Mouse (Mus musculus) neural tube, embryonic 15.5 days (tissue): ENCODE results near the gene Obsl1. TPM values are rescaled to one million over a fixed set of nuclear protein-coding genes. Genes with fewer than 3 reads are reported as not detected.

Experiments used
- ATAC-seq: fragments of 200-750 bp; cut with Nextera tagmentation; 2 replicates; pipeline ENCODE4 v1.8.0; 2017; ENCODE audit warnings: mild to moderate bottlenecking, moderate TSS enrichment, moderate library complexity; ENCODE audit not compliant: low FRiP score
- H3K27ac ChIP-seq: fragments of 300-500 bp; sonication (generic); replicated peaks from 2 replicates; pipeline ENCODE4 v1.5.1; 2015; ENCODE audit warnings: mild to moderate bottlenecking, inconsistent platforms
- H3K27me3 ChIP-seq: fragments of 300-500 bp; sonication (generic); replicated peaks from 2 replicates; pipeline ENCODE4 v1.6.1; 2015; ENCODE audit warnings: inconsistent platforms
- H3K36me3 ChIP-seq: fragments of 300-500 bp; sonication (generic); 2 replicates; pipeline ENCODE4 v1.6.1; 2015; ENCODE audit warnings: inconsistent platforms
- H3K4me1 ChIP-seq: fragments of 300-500 bp; sonication (generic); 2 replicates; pipeline ENCODE4 v1.6.1; 2015; ENCODE audit warnings: inconsistent platforms
- H3K4me2 ChIP-seq: fragments of 300-500 bp; sonication (generic); 2 replicates; pipeline ENCODE4 v1.6.1; 2015; ENCODE audit warnings: inconsistent platforms, mild to moderate bottlenecking, moderate library complexity
- H3K4me3 ChIP-seq: fragments of 300-500 bp; sonication (generic); replicated peaks from 2 replicates; pipeline ENCODE4 v1.5.1; 2015; ENCODE audit warnings: mild to moderate bottlenecking, inconsistent platforms
- H3K9ac ChIP-seq: fragments of 300-500 bp; sonication (generic); replicated peaks from 2 replicates; pipeline ENCODE4 v1.6.1; 2015; ENCODE audit warnings: mild to moderate bottlenecking, inconsistent platforms
- H3K9me3 ChIP-seq: fragments of 300-500 bp; sonication (generic); replicated peaks from 2 replicates; pipeline ENCODE4 v1.6.1; 2016; ENCODE audit warnings: inconsistent platforms
- WGBS: fragments of 180-500 bp; shearing (Covaris S2); methylation state at CpG from one replicate; pipeline ENCODE4 v1.1.7; 2015; ENCODE audit warnings: mixed read lengths; 5-methylcytosine and 5-hydroxymethylcytosine counted together
- polyA plus RNA-seq: library from polyadenylated mRNA; unstranded; fragments of >200 nt; fragmentation: Nextera tagmentation; extraction: Ambion mirVana; gene quantifications from 2 replicates; pipeline ENCODE4 v1.2.1, GENCODE M21; 2015

The Obsl1 gene
- polyA plus RNA-seq, 1 experiment from 2014 or later = 33.1 TPM

- no peak for ATAC-seq
- H3K4me1 ChIP-seq = peaks cover 51% of the 10 kb centered on the region
- WGBS = 83% methylated on average over 7 of the region's 7 CpGs
- H3K4me3 ChIP-seq = no peak overlapping the region
- no peak overlapping the region for H3K9ac ChIP-seq
- H3K27ac ChIP-seq = no peak overlapping the region
- H3K9me3 ChIP-seq = no peaks in the 10 kb centered on the region
- H3K36me3 ChIP-seq = no peaks in the 10 kb centered on the region
- no peaks in the 10 kb centered on the region for H3K27me3 ChIP-seq
- H3K4me2 ChIP-seq = no peak overlapping the region
Observed at GRCm38 (mm10) chr1:75440661-75441060, 65.6 kb downstream of the Obsl1 start.

- H3K4me1 ChIP-seq = peaks cover 35% of the 10 kb centered on the region
- H3K27ac ChIP-seq = no peak overlapping the region
- 82% methylated on average over 8 of the region's 9 CpGs for WGBS
- no peak for ATAC-seq
- H3K36me3 ChIP-seq = no peaks in the 10 kb centered on the region
- no peak overlapping the region for H3K4me3 ChIP-seq
- no peaks in the 10 kb centered on the region for H3K9me3 ChIP-seq
- no peak overlapping the region for H3K9ac ChIP-seq
- H3K4me2 ChIP-seq = no peak overlapping the region
- no peaks in the 10 kb centered on the region for H3K27me3 ChIP-seq
Observed at GRCm38 (mm10) chr1:75438782-75439181, 67.5 kb downstream of the Obsl1 start.

GRCm38 (mm10) chr1:75435475-75436328 lies 70.5 kb downstream of the Obsl1 start, which contains the start of gene Gmppa:
Gene Gmppa, plus strand, starts transcription at chr1:75435930.
- Histone ChIP-seq H3K4me2 (peak within 1 kb of the TSS; percentile 68), H3K9me3 (no peaks in the 10 kb centered on the region), H3K9ac (peak within 1 kb of the TSS; percentile 62), H3K27me3 (peaks cover 11% of the 10 kb centered on the region; the same call in 1 of the 2 replicates), H3K27ac (peak within 1 kb of the TSS; percentile 78), H3K36me3 (no peaks in the 10 kb centered on the region; the same call in 1 of the 2 replicates), H3K4me3 (peak within 1 kb of the TSS; percentile 59), H3K4me1 (peaks cover 15% of the 10 kb centered on the region)
- ATAC-seq = peak; percentile 86
- WGBS = 7% methylated on average over 28 of the region's 28 CpGs

Other genes with a start within 250 kb of the Obsl1 start
- 25.6 and 32.4 TPM in 2 replicates for gene Ptprn, start 241.9 kb downstream of the Obsl1 start, polyA plus RNA-seq
- gene Resp18, start 228.0 kb downstream of the Obsl1 start, polyA plus RNA-seq = 241 and 302 TPM in 2 replicates
- 145 and 154 TPM in 2 replicates for gene Dnpep, start 188.5 kb downstream of the Obsl1 start, polyA plus RNA-seq
- gene Des, start 146.1 kb downstream of the Obsl1 start, polyA plus RNA-seq = 10.9 and 16.0 TPM in 2 replicates
- 20.1 and 21.7 TPM in 2 replicates for gene Speg, start 131.2 kb downstream of the Obsl1 start, polyA plus RNA-seq
- gene Gmppa, start 70.5 kb downstream of the Obsl1 start, polyA plus RNA-seq = 72.4 and 78.3 TPM in 2 replicates
- gene Asic4, start 56.0 kb downstream of the Obsl1 start, polyA plus RNA-seq = 22.9 and 31.6 TPM in 2 replicates
- 48.3 and 51.7 TPM in 2 replicates for gene Chpf, start 27.1 kb downstream of the Obsl1 start, polyA plus RNA-seq
- 40.2 and 50.7 TPM in 2 replicates for gene Tmem198, start 26.9 kb downstream of the Obsl1 start, polyA plus RNA-seq
- 18.1 and 23.5 TPM in 2 replicates for gene Inha, start 625 bp upstream of the Obsl1 start, polyA plus RNA-seq
- gene Stk11ip, start 15.1 kb upstream of the Obsl1 start, polyA plus RNA-seq = 20.0 and 21.2 TPM in 2 replicates
- 62.7 and 75.1 TPM in 2 replicates for gene Slc4a3, start 39.8 kb upstream of the Obsl1 start, polyA plus RNA-seq